In the genomic region with DNA sequence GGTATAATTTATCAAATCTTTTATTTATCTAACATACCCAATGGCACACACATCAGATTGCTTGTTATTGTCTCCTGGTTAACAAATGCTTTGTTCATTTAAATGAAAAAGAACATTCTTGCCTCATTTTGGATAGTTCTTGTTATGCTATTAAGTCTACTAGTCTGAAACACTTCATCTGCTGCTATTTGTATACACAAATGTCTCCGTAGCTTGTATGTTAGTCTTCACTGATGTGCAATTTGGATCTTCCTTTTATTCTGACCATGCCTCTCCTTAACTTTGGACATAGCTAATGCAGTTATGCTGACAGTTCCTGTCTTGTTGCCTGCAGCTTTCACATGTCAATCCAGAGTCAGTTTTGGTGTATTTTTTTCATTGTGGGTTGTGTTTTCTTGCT, we compare ENCODE assay signal across 23 mouse cellular contexts.
"Had no signal": no experiment of that assay in that cellular context is flagged by ENCODE, and none has a peak within 500 bp of the region (broad histone marks: within the 10 kb centered on the region; RNA-seq: fewer than 3 reads in every experiment).

No protein-coding gene starts in this region.

- H3K27ac ChIP-seq: heart, adult 2 months; heart, embryonic 13.5 days; heart, embryonic 15.5 days; hindbrain, embryonic 13.5 days; hindbrain, embryonic 15.5 days; hindbrain, postnatal 0 days; layer of hippocampus, adult 2 months; left cerebral cortex, adult 2 months; limb, embryonic 10.5 days; limb, embryonic 12.5 days had no signal

- H3K9ac ChIP-seq: forebrain, postnatal 0 days; heart, embryonic 13.5 days; heart, embryonic 15.5 days; hindbrain, embryonic 13.5 days; hindbrain, embryonic 15.5 days; limb, embryonic 12.5 days had no signal

- H3K27me3 ChIP-seq: heart, embryonic 13.5 days; heart, embryonic 15.5 days; hindbrain, embryonic 13.5 days; hindbrain, embryonic 15.5 days; limb, embryonic 12.5 days had no signal

- ATAC-seq: forebrain, postnatal 0 days; hindbrain, postnatal 0 days; inflammation-experienced regulatory T-cells, adult 6 months; intestine, postnatal 0 days had no signal

- H3K4me2 ChIP-seq: heart, embryonic 11.5 days; heart, embryonic 13.5 days; heart, embryonic 15.5 days; hindbrain, embryonic 13.5 days; hindbrain, embryonic 15.5 days; limb, embryonic 12.5 days had no signal

- H3K4me3 ChIP-seq: heart, adult 2 months; heart, embryonic 13.5 days; heart, embryonic 15.5 days; hindbrain, embryonic 13.5 days; hindbrain, embryonic 15.5 days; layer of hippocampus, adult 2 months; left cerebral cortex, adult 2 months; limb, embryonic 10.5 days; limb, embryonic 12.5 days had no signal

- H3K36me3 ChIP-seq: heart, embryonic 13.5 days; heart, embryonic 15.5 days; hindbrain, embryonic 13.5 days; hindbrain, embryonic 15.5 days; limb, embryonic 10.5 days; limb, embryonic 12.5 days had no signal

- DNase-seq: forebrain, postnatal 0 days; gastrocnemius, postnatal 14 days; gastrocnemius, postnatal 36 days; heart, adult 2 months; heart, postnatal 14 days; heart, postnatal 36 days; kidney, adult 18-20 months; kidney, adult 8-10 months; kidney, postnatal 25 days; kidney, postnatal 4 days; liver had no signal

- H3K9me3 ChIP-seq: heart, embryonic 13.5 days; heart, embryonic 15.5 days; hindbrain, embryonic 13.5 days; hindbrain, embryonic 15.5 days; limb, embryonic 10.5 days; limb, embryonic 12.5 days had no signal
